Mouse (Mus musculus) frontal cortex, postnatal 36 days (tissue): ENCODE results near the gene Pex26.

Experiments used
- DNase-seq, 2 experiments: peaks; one replicate each; pipeline ENCODE4 v3.0.0; 2022; ENCODE audit warnings: low spot score in 2 of 2

The Pex26 gene

DNA sequence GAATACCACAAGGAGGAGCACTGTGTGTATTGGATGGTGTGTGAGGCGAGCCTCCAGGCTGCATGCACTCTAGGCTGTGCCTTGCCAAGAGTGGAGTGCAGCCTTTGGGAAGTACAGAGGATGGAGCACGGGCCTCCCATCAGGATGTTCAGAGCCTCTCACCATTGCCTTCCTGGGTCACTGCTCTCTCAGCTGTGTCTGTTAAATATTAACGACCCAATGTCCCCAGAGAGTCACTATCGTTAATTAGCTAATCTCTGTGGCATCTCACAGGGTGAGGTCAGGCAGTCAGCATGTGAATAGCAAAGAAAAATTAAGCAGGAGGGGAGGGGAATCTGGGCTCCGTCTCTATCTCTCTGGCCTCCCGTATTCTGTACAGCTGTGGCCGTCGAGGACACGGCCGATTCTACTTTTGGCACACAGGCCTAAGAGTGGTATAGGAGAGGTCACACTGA, 17.3 kb upstream of the Pex26 start:
- no peak for DNase-seq

DNA sequence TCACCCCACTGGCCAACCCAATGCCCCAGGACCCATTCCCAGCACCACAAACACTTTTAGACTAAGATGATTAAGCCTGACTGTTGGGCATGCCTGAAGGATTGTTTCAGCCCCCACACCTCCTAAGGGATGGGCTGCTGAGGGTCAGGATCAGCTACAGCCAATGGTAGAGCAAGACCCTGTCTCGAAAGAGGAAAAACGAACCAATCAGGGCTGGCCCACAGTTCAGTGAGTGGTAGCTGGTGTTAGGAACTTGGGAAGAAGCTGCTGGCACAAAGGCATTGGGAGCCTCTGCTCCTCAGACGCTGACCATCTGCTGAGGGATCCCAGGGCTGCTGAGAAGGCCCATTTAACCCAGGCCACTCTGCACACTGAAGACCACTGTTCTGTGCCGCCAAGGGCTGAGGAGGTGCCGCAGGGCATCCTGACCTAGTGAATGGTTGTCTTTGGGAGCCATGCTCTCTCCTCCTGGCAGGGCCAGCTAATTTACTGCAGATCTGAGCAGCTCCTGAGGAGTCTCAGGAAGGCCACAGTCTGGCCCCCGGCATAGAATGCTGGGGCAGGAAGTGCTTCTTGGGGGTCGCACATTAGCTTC, 16.0 kb upstream of the Pex26 start:
- no peak for DNase-seq

- DNase-seq: no peak
These were observed 12.4 kb upstream of the Pex26 start for GRCm38 (mm10) chr6:121171102-121171501.

DNA sequence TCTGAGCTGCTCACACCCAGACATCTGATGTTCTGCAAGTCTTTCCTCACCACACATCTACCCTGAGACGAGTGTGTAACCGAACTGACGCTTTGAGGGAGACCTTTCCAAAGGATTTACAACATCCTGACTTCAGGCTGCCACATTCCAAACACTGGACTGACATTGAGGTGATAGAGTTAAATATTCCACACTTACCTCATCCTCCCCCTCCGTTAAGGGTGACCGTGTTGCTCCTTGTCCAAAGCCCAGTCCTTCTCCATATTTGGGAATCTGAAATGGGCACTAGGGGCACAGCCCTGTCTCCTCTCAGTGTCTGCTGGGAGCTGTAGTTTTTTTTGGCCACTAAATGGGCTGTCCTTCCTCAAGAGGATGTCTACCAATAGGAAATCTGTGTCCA, 10.0 kb upstream of the Pex26 start:
- no peak for DNase-seq

DNA sequence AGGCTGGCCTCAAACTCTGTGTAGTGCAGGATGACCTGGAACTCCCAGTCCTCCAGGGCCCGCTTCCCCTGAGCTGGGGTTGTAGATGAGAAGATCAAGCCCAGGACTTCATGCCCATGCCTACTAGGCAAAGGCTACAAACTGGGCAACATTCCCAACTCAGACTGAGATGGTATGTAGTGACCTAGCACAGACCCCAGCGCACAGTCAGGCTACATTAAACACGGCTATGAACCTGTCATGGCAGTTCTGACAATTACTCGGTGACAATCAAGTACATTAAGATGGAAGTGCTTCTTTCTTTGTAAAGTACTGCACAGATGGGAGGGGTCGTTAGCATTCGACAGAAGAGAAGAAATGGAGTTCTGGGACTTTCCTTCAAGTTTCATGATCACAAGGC, 8.7 kb upstream of the Pex26 start:
- no peak for DNase-seq

DNA sequence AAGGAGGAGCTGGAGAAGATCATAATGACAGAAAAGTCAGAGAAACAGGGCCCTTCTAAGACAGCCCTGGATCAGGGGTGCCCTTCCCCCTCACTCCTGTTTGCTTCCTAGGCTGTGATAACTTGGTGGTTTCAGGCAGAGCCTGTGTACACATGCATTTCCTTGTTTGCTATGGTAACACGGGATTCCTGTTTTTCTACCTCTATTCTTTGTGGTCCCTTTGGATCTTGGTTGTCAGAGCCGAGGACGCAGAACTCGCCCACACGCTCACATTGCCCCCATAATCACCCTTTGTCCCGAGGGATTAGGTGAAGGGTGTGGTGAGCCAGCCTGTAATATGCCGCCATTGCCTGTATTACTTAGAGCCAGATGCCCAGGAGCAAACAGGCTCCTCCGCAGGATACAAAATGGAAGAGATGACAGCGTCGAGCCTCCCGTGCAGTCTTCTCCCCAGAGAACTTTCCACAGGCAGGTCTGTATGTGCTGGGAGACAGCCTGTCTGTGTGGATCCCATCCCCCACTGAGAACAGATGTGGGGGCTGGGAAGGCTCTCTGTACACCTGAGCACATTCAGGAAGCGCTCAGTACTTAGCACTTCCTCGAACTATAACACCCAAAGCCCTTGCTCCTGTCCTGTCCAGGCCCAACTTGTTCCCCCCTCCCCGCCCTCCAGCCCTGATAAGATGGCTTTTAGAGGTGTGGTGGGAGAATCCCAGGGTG, 7.3 kb upstream of the Pex26 start:
- DNase-seq: no peak

GRCm38 (mm10) chr6:121176731-121177098, 6.8 kb upstream of the Pex26 start:
- DNase-seq: no peak

- no peak for DNase-seq
These were observed 6.3 kb upstream of the Pex26 start for GRCm38 (mm10) chr6:121177118-121177708.

GRCm38 (mm10) chr6:121178700-121179358, 4.6 kb upstream of the Pex26 start:
- DNase-seq: peak; percentile 65 to 93

DNA sequence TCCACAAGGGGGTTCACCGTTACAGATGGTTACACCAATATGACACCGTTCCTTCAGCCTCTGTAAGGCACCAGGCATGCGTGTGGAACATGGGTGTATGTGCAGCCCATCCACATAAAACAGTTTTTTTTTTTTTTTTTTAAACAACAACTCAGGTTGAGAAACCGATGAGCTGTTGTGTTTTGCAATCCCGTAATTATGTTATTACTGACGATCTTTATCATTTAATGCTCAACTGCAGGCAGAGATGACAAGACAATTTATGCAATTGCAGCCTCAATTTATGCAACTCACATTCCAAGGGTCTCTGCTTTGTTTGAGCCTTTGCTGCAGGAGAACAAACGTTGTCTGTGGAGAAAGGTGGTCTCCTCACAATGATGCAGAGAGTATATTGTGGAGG, 3.6 kb upstream of the Pex26 start:
- DNase-seq: no peak

- DNase-seq: peak in 1 of 2 experiments; percentile 66
These were observed 1.0 kb downstream of the Pex26 start for GRCm38 (mm10) chr6:121184198-121185140.

DNA sequence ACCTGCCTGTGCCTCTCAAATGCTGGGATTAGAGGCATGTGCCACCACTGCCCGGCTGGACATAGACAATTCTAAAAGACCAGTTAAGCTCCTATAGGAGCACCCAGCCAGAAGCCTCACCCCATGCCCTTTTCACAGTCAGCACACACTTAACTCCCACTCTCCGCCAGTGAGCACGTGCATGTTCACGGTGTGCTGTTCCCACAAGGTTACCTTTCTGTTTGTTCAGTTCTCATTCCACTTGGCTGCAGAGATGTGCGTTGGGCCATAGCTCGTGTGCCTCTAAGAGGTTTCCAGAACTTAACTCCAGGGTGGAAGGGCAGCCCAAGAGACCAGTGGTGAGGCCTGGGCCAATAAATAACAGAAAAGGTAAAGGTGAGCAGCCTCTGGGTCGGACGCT, 1.8 kb downstream of the Pex26 start:
- no peak for DNase-seq

- DNase-seq: no peak
These were observed 8.0 kb downstream of the Pex26 start for GRCm38 (mm10) chr6:121191261-121192009.

GRCm38 (mm10) chr6:121194061-121194955, 10.8 kb downstream of the Pex26 start:
- no peak for DNase-seq

DNA sequence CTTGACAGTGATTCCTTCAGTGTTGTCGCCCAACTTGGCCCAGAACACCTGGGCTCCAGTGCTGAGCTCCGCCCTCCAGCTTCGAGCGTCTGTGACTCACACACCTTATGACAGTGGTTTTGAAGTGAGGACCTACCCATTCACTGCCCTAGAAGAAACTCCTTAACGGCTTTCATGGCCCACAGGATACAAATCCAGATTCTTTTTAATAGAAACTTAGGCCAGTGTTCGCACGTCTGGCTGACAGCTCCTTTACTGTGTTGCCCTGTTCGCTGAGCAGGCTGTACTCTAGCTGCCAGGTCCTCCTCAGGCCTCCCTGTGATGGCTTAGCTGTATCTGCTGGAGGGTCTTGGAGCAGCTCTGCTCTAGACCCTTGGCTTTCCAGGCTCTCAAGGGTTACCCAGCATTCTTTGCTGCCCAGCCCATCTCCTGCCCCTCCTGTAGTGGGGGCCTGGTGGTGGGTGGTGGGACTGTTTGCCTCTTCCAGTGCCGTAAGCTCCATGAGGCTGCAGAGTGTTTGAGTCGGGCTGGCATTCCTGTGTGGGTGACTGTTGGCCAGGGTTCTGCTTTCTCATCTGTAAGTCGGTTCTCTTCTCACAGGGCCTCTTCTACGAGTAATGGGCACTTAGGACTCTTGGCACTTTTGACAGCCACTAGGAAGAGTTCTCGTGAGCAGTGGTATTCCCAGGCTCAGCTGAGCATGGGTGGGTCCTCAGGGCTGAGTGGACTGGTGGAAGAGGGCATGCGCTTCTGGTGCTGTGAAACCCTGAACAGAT, 11.7 kb downstream of the Pex26 start:
- DNase-seq: no peak

DNA sequence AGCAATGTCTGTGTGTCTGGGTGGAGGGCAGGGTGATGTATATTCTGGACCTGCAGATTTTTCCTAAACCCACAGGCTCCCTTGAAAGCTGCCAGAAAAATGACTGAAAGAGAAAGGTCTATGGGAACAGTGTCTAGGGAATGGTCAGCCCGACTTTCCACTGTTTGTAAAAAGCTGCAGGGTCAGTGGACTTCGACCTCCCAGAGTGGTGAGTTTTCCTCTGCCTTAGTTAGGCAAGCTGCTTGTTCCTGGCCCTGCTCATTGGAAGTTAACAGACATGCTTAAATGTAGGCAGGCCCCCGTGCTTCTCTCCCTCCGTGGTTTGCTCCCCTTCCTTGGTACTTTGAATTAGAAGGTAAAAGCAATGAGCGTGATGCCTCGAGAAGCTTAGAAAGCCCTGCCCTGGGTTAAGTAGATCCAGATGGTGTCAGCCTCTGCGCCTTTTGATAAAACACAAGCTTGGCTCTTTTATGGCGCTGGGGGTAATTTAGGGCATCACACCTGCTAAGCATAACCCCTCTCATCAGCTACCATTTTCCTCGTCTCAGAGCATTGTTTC, 14.4 kb downstream of the Pex26 start:
- DNase-seq: no peak

DNA sequence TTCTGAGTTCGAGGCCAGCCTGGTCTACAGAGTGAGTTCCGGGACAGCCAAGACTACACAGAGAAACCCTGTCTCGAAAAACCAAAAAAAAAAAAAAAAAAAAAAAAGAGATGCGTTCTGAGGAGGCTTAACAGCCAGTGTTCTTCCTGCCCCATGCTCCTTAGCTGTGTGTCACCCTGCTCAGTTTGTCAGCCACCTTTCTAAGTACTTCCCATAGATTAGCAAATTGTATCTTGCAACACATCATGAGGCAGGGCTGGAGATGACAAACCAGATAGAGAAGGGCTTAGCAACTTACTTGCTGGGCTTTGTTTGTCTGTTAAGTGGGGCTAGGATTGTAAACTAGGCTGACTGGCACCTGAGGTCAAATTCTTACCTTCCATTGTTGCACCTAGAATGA, 17.0 kb downstream of the Pex26 start:
- no peak for DNase-seq

DNA sequence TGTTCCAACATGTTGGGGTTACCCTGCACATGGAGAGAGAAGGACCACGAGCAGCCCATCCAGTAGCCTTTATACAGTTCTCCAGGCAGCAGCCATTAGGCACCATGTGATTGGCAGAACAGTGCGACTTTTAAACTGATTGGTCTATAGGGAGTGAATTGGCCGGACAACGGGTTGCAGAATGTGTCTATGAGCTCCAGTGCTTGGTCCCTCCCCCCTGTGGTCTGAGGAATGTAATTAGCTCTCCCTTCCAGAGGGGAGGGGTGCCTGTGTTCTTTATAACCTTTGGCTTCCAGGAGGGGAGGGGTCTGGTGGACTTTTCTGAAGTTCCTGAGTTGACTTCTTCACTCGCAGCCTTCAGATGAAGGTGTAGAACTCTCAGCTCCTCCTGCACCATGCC, 18.6 kb downstream of the Pex26 start:
- DNase-seq: no peak

- DNase-seq: no peak
These were observed 23.0 kb downstream of the Pex26 start for GRCm38 (mm10) chr6:121206481-121206880.
